Comparison of ENCODE assay signal across 8 mouse cellular contexts in genomic region chr11:57011691-57012039, GRCm38 (mm10). TPM values are rescaled to one million over a fixed set of nuclear protein-coding genes. Genes with fewer than 3 reads are reported as not detected.
A peak's percentile ranks its signal among the peaks of the same experiment; 100 is the strongest.
DNase-seq lines count a peak whose midpoint lies in the region; ATAC-seq and TF ChIP-seq lines count a peak whose summit lies in the region.

No protein-coding gene starts in this region.

- DNase-seq in embryo, embryonic 11 days, result peak; percentile 48
- peak; percentile 7 to 23 for DNase-seq in heart, postnatal 14 days
- DNase-seq in left cerebral cortex, adult 9 months (ENCODE audit: low spot score in 2 of 2), result peak; percentile 55 to 71
- no peak for DNase-seq in testis, postnatal 14 days (ENCODE audit: low spot score)
- DNase-seq in c-Kit-positive CD71-positive TER-119-positive erythroid progenitor cells, embryonic 14.5 days (ENCODE audit: low spot score), result no peak

- H3K4me1 ChIP-seq in neural tube, embryonic 14.5 days (ENCODE audit: control insufficient read depth, insufficient read depth, low read length), result 0 out of 2 replicates have a peak, but pooled peaks cover 9% of the 10 kb centered on the region

- H3K27me3 ChIP-seq in C2C12 (ENCODE audit: control insufficient read depth, insufficient read depth, insufficient read length), result no peaks in the 10 kb centered on the region
- H3K27me3 ChIP-seq in neural tube, embryonic 14.5 days (ENCODE audit: control insufficient read depth, insufficient read depth, low read length), result no peaks in the 10 kb centered on the region

- peak overlapping the region; percentile 54 for H3ac ChIP-seq in C2C12 (ENCODE audit: control insufficient read depth, insufficient read length, low read depth)

- WGBS in neural tube, embryonic 14.5 days, result 3% methylated on average over 11 of the region's 11 CpGs

- intact Hi-C loops in heart, postnatal 14 days (cut with DNase I), result no loop called here

- no peaks in the 10 kb centered on the region for H3K9me3 ChIP-seq in neural tube, embryonic 14.5 days (ENCODE audit: control insufficient read depth, low read length)

- H3K27ac ChIP-seq in neural tube, embryonic 14.5 days (ENCODE audit: low read depth, low read length), result peak overlapping the region; percentile 67

- H3K79me3 ChIP-seq in C2C12 (ENCODE audit: low read depth), result no peaks in the 10 kb centered on the region

- no peaks in the 10 kb centered on the region for H3K79me2 ChIP-seq in C2C12 (ENCODE audit: control insufficient read depth, insufficient read depth)

- peak overlapping the region; percentile 66 for H3K9ac ChIP-seq in neural tube, embryonic 14.5 days (replicated peaks; ENCODE audit: low read depth, low read length)

- H3K36me3 ChIP-seq in C2C12 (ENCODE audit: control insufficient read depth, insufficient read depth), result no peaks in the 10 kb centered on the region
- H3K36me3 ChIP-seq in neural tube, embryonic 14.5 days (ENCODE audit: control insufficient read depth, insufficient read depth, low read length), result no peaks in the 10 kb centered on the region

- ATAC-seq in neural tube, embryonic 14.5 days (ENCODE audit: low read depth), result peak; percentile 84
- ATAC-seq in megakaryocyte-erythroid progenitor cell, adult 5-6 weeks (replicated peaks; ENCODE audit: low FRiP score, low TSS enrichment, poor library complexity, severe bottlenecking), result no peak

- TF ChIP-seq CTCF in C2C12 (IDR thresholded peaks at IDR 0.05; ENCODE audit: control insufficient read depth, insufficient read depth, insufficient read length), result no peak

- H3K4me2 ChIP-seq in neural tube, embryonic 14.5 days (ENCODE audit: low read depth, low read length), result peak overlapping the region; percentile 54

- H3K4me3 ChIP-seq in C2C12 (ENCODE audit: insufficient read depth, poor library complexity, severe bottlenecking), result no peak overlapping the region
- H3K4me3 ChIP-seq in neural tube, embryonic 14.5 days (ENCODE audit: low read depth, low read length), result peak overlapping the region; percentile 50

TF ChIP-seq in C2C12, 6 proteins besides CTCF, POLR2A, EP300 and RAD21:
- TF ChIP-seq MYOD1 (IDR thresholded peaks at IDR 0.05; ENCODE audit: control insufficient read depth, insufficient read length, low read depth) (no peak), USF1 (IDR thresholded peaks at IDR 0.05; ENCODE audit: low read depth) (no peak), MAX (IDR thresholded peaks at IDR 0.05) (no peak), FOSL1 (IDR thresholded peaks at IDR 0.05; ENCODE audit: insufficient read depth, low read length, poor library complexity, severe bottlenecking) (no peak), MYOG (IDR thresholded peaks at IDR 0.05; ENCODE audit: control insufficient read depth, extremely low read depth, insufficient read length) (no peak), CEBPB (IDR thresholded peaks at IDR 0.05; ENCODE audit: low read depth) (no peak)

RNA-seq across cellular contexts. Expression of gene Gria1, which starts 0.5 kb away (rescaled TPM):
- 0.21 TPM for polyA plus RNA-seq in C2C12 (2012; fragmentation: generic; extraction: Trizol)
- total RNA-seq in heart, postnatal 14 days (2021), result under 1 TPM; 0.10 to 0.22 TPM
- polyA plus RNA-seq in neural tube, embryonic 14.5 days (2014; fragmentation: Nextera tagmentation; extraction: Ambion mirVana), result 59.1 and 60.6 TPM in 2 replicates
- not detected in 2 replicates for total RNA-seq in megakaryocyte-erythroid progenitor cell, adult 5-6 weeks (2014; fragmentation: Nextera tagmentation)
- not detected in 2 replicates for total RNA-seq in megakaryocyte-erythroid progenitor cell, adult 5-6 weeks (2017)

Comparison
In these comparisons a context has a peak if more than half of its experiments do, and no peak if none do; other contexts are left out.
1. DNase-seq: peak in embryo, embryonic 11 days (single experiment), heart, postnatal 14 days (2 of 2) and left cerebral cortex, adult 9 months (2 of 2); none in testis, postnatal 14 days (single experiment) and c-Kit-positive CD71-positive TER-119-positive erythroid progenitor cells, embryonic 14.5 days (single experiment).